Mouse (Mus musculus) embryonic fibroblast, embryonic 13.5 days (primary cell): ENCODE data around the gene Rgsl1. TPM values are rescaled to one million over a fixed set of nuclear protein-coding genes. Genes with fewer than 3 reads are reported as not detected.

Source experiments
- H3K27ac ChIP-seq: 2 replicates; pipeline ENCODE4 v1.5.1; 2012; ENCODE audit warnings: low read length, control low read depth, inconsistent platforms; ENCODE audit not compliant: insufficient read depth
- H3K4me1 ChIP-seq: 2 replicates; pipeline ENCODE4 v1.6.1; 2011; ENCODE audit warnings: low read length; ENCODE audit not compliant: control insufficient read depth, insufficient read depth
- H3K4me3 ChIP-seq: 2 replicates; pipeline ENCODE4 v1.5.1; 2011; ENCODE audit warnings: mild to moderate bottlenecking, control low read depth, low read length; ENCODE audit not compliant: insufficient read depth
- CTCF ChIP-seq: IDR thresholded peaks from 2 replicates; pipeline ENCODE4 v1.5.1; 2011; ENCODE audit warnings: mild to moderate bottlenecking, control low read depth, low read length, moderate library complexity, borderline replicate concordance; ENCODE audit not compliant: insufficient read depth
- POLR2A ChIP-seq: IDR thresholded peaks from 2 replicates; pipeline ENCODE4 v1.6.1; 2011; ENCODE audit warnings: low read depth, mild to moderate bottlenecking, control low read depth, low read length, moderate library complexity
- polyA plus RNA-seq: library from polyadenylated mRNA; stranded (reverse); fragments of >200 nt; gene quantifications from 2 replicates; pipeline ENCODE4 v1.2.4, GENCODE M21; 2011; ENCODE audit warnings: low read depth; ENCODE audit not compliant: missing spikeins, insufficient read length

Gene Rgsl1
- polyA plus RNA-seq, 1 experiment, result not detected

- H3K4me1 ChIP-seq, result peaks cover 7% of the 10 kb centered on the region
- no peak for TF ChIP-seq CTCF
- TF ChIP-seq POLR2A, result no peak
- H3K4me3 ChIP-seq, result 0 out of 2 replicates have a peak overlapping the region, but pooled peaks have one; percentile 21
- no peak overlapping the region for H3K27ac ChIP-seq
Measured at GRCm38 (mm10) chr1:153752521-153752920, 91.4 kb downstream of the Rgsl1 start.

DNA sequence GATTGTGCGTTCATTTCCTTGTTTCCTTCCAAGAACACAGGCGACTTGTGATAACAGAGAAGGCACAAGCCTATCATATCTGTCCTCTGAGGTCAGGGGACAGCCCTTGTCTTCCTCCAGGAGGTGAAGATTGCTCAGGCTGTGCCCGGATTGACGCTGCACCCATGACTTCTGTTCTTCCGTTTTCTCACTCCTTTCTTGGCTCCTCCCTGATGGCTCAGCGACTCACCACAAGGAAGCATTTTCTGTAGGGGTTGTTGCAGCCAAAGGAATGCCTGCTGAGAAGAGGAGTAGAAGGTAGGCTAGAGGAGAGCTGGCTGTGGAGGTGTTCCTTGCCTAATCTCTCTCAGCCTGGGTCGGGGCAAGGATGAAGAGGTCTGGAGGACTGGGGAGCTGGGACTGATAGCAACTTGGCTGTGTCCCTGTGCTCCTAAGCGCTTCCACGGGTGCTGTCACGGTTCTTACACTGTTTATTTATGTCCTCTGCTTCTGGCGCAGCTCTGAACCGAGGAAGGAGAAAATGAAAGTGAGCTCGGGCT lies 92.1 kb downstream of the Rgsl1 start:
- no peak overlapping the region for H3K27ac ChIP-seq
- peak overlapping the region; percentile 21; the same call in 1 of the 2 replicates for H3K4me3 ChIP-seq
- H3K4me1 ChIP-seq, result peaks cover 7% of the 10 kb centered on the region
- no peak for TF ChIP-seq CTCF
- TF ChIP-seq POLR2A, result 0 out of 2 replicates have a peak, but pooled peaks have one; percentile 29

- H3K4me3 ChIP-seq, result no peak overlapping the region
- no peak for TF ChIP-seq CTCF
- no peak for TF ChIP-seq POLR2A
- H3K27ac ChIP-seq, result no peak overlapping the region
- peaks cover 7% of the 10 kb centered on the region for H3K4me1 ChIP-seq
Measured at GRCm38 (mm10) chr1:153750054-153750453, 93.9 kb downstream of the Rgsl1 start.

- Histone ChIP-seq H3K4me3 (peak within 1 kb of the TSS; percentile 36), H3K4me1 (peaks cover 7% of the 10 kb centered on the region), H3K27ac (no peak within 1 kb of the TSS)
- TF ChIP-seq CTCF (no peak), POLR2A (no peak; the same call in 1 of the 2 replicates)
Measured at GRCm38 (mm10) chr1:153749211-153749801, 94.6 kb downstream of the Rgsl1 start, which contains the start of gene Rnasel. Gene Rnasel, plus strand, starts transcription at chr1:153749426.

DNA sequence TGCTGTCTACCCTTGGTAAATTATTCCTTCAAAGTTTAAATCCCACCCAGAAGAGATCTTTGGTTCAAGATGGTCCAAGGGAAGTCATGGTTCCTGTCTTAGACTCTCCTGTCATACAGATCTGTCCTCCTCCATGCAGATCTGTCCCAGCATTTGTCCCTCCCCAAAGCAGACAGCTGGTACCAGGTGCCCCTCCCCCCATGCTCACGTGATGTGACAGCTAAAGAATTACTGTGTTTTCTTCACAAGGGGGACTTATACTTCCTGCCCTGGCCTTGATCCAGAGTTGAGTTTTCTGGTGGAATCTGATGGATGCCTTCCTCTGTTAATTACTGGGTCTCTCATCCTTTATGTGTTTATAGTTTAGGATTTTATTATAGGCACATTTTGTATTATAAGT lies 95.4 kb downstream of the Rgsl1 start:
- Histone ChIP-seq H3K27ac (no peak overlapping the region), H3K4me3 (no peak overlapping the region), H3K4me1 (peaks cover 7% of the 10 kb centered on the region)
- no peak for TF ChIP-seq CTCF
- no peak for TF ChIP-seq POLR2A

- Histone ChIP-seq H3K27ac (no peak overlapping the region), H3K4me1 (peaks cover 7% of the 10 kb centered on the region), H3K4me3 (no peak overlapping the region)
- no peak for TF ChIP-seq POLR2A
- no peak for TF ChIP-seq CTCF
Measured at GRCm38 (mm10) chr1:153747861-153748530, 95.9 kb downstream of the Rgsl1 start.

DNA sequence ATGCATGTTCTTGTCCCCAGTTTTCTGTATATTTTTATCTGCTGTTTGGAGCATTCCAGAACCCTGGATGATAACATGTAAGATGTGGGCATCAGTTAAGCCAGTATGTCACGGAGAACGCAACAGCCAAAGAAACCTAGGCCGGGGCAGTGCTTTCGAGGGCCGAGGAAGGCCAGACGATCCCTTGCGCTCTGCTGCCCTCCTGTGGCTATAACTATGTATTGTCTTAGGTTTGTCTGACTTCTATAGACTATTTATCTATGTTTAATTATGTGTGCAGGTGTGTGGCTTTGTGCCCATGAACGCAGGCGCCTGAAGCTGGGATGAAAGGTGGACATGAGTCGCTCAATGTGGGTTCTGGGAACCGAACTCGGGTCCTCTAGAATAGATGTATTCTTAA lies 97.2 kb downstream of the Rgsl1 start:
- no peak overlapping the region for H3K4me3 ChIP-seq
- peaks cover 11% of the 10 kb centered on the region for H3K4me1 ChIP-seq
- TF ChIP-seq CTCF (peak; percentile 89), POLR2A (0 out of 2 replicates have a peak, but pooled peaks have one; percentile 12)
- no peak overlapping the region for H3K27ac ChIP-seq

GRCm38 (mm10) chr1:153746119-153746670 lies 97.7 kb downstream of the Rgsl1 start:
- Histone ChIP-seq H3K4me3 (no peak overlapping the region), H3K4me1 (peaks cover 11% of the 10 kb centered on the region), H3K27ac (no peak overlapping the region)
- TF ChIP-seq CTCF, result no peak

DNA sequence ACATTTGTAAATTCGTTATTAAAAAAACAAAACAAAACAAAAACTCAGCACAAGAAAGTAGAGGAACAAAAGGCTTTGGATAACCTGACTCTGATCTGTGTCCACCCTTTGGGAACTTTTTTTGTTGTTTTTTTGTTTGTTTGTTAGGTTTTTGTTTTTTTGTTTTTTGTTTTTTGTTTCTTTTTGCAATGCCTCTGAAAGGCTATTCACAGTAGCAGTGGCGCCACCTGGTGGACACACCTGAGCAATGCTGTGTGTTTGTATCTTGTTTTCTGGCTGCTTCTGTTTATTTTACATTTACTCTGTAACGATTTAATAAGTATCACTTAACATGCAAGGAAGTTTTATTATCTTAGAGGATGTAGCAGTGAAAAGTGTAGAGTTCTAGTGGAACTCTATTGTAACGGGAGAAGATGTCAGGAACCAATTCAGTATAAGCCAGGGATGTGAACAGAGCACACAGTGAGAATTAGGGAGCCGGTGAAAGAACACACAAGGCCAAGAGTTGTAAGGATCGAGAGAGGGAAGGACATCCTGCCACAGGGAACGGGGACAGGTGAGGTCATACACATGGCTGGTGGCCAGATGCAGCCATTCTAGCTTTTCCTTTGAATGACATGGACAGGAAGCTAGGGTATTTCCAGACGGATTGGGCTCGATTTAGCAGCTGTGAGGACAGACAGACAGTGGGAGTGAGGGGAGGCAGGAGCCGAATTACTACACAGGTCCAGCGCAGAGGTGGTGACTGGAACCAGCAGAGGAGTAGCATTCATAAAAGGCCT lies 101.4 kb downstream of the Rgsl1 start:
- peak; percentile 77; the same call in 1 of the 2 replicates for TF ChIP-seq CTCF
- TF ChIP-seq POLR2A, result no peak
- Histone ChIP-seq H3K27ac (no peak overlapping the region), H3K4me1 (peaks cover 4% of the 10 kb centered on the region; the same call in 1 of the 2 replicates), H3K4me3 (peak overlapping the region; percentile 55)
